Mouse (Mus musculus): ENCODE measurements around the gene Ccdc117. TPM values are rescaled to one million over a fixed set of nuclear protein-coding genes. Genes with fewer than 3 reads are reported as not detected.

Gene Ccdc117
- polyA plus RNA-seq (2015; fragmentation: Nextera tagmentation; extraction: Ambion mirVana), result 16.0 and 17.4 TPM in 2 replicates

- Histone ChIP-seq H3K27me3 (no peaks in the 10 kb centered on the region), H3K4me2 (peak within 1 kb of the TSS; percentile 58), H3K36me3 (0 out of 2 replicates have a peak, but pooled peaks cover 4% of the 10 kb centered on the region), H3K9ac (peak within 1 kb of the TSS; percentile 90), H3K27ac (peak within 1 kb of the TSS; percentile 85), H3K4me1 (peaks cover 14% of the 10 kb centered on the region), H3K9me3 (no peaks in the 10 kb centered on the region), H3K4me3 (peak within 1 kb of the TSS; percentile 91)
- peak; percentile 98 for ATAC-seq (ENCODE audit: insufficient number of reproducible peaks, low FRiP score, low TSS enrichment, low read depth)
- WGBS, result under 1% methylated on average over 57 of the region's 65 CpGs
These were observed at the start of gene Ccdc117 for GRCm38 (mm10) chr11:5541799-5542481. TSS of gene Ccdc117 (minus strand) at chr11:5542187.

DNA sequence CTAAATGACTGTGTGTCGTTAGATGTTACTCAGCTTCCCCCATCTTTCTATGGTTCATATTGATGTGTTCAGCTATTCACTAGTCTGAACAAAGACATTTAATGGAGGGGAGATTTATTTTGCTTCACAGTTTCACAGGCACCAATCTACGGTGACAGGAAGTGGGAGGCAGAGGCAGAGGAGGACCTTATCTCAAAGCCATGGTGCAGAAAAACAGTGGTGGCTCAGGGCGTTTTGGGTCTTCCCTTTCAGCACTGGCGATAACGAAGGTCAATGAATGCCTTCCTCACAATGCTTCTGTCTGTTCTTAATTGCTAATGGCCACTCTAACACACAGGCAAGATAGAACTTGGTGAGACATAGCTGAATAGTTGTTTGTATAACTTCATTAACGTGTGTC lies 33.1 kb upstream of the Ccdc117 start:
- H3K9me3 ChIP-seq, result no peaks in the 10 kb centered on the region
- no peak for ATAC-seq (ENCODE audit: insufficient number of reproducible peaks, low FRiP score, low TSS enrichment, low read depth)
- 76% methylated on average over 6 of the region's 6 CpGs for WGBS

DNA sequence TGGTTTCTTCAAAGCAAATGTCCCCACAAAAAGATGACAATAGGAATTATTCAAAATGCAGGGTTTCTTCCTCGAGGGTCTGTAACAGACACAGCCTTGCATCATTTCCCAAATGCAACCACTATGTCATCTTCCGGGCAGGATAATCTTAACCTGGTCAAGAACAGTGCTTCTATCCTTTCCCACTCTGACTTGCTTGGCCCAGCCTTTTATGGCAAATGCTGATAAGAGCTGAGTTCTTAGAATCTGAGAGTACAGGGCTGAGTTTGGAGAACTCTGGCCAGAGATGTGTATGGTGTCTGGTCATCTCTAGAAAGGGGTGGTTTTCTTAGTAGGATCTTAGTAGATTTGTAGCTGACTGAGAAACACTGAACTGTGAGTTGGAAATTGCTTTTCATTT lies 31.8 kb upstream of the Ccdc117 start:
- Histone ChIP-seq H3K27ac (no peak overlapping the region), H3K4me1 (no peaks in the 10 kb centered on the region), H3K36me3 (no peaks in the 10 kb centered on the region), H3K4me3 (no peak overlapping the region), H3K9me3 (no peaks in the 10 kb centered on the region), H3K27me3 (no peaks in the 10 kb centered on the region), H3K9ac (no peak overlapping the region), H3K4me2 (no peak overlapping the region)
- no peak for ATAC-seq (ENCODE audit: insufficient number of reproducible peaks, low FRiP score, low TSS enrichment, low read depth)
- 87% methylated on average over 2 of the region's 2 CpGs for WGBS

More for the DNA sequence above, 33.1 kb upstream of the Ccdc117 start:
- H3K27me3 ChIP-seq, result no peaks in the 10 kb centered on the region
- no peak overlapping the region for H3K27ac ChIP-seq
- no peak overlapping the region for H3K4me3 ChIP-seq
- no peaks in the 10 kb centered on the region for H3K36me3 ChIP-seq
- no peak overlapping the region for H3K4me2 ChIP-seq
- no peak overlapping the region for H3K9ac ChIP-seq
- no peaks in the 10 kb centered on the region for H3K4me1 ChIP-seq

DNA sequence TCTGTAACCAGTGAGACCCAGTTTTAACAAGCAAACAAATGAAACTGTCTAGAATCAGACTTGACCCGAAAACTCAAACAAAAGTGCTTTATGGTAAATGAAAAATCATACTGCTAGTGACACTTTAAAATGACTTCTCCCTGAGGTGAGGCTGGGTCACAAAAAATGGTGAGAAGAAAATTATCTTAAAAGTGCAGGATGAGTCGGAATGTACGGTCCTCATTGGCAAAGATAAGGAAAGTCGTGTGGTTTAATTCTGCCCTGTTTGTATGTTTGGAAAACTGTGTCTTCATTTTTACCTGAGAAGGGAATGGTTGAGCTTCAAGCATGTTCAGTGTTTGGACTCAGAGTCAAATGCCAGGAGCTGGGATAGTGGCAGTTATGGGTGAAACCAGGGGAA lies 29.9 kb upstream of the Ccdc117 start:
- H3K9ac ChIP-seq, result no peak overlapping the region
- H3K36me3 ChIP-seq, result no peaks in the 10 kb centered on the region
- H3K4me1 ChIP-seq, result no peaks in the 10 kb centered on the region
- H3K27ac ChIP-seq, result no peak overlapping the region
- H3K4me2 ChIP-seq, result no peak overlapping the region
- H3K9me3 ChIP-seq, result no peaks in the 10 kb centered on the region
- 86% methylated on average over 4 of the region's 4 CpGs for WGBS
- no peak for ATAC-seq (ENCODE audit: insufficient number of reproducible peaks, low FRiP score, low TSS enrichment, low read depth)
- H3K27me3 ChIP-seq, result no peaks in the 10 kb centered on the region
- H3K4me3 ChIP-seq, result no peak overlapping the region

GRCm38 (mm10) chr11:5569474-5569873 lies 27.5 kb upstream of the Ccdc117 start, which contains the start of gene Ankrd36:
TSS of gene Ankrd36 (plus strand) at chr11:5569684.
- 81% methylated on average over 12 of the region's 12 CpGs for WGBS
- Histone ChIP-seq H3K27me3 (no peaks in the 10 kb centered on the region), H3K36me3 (no peaks in the 10 kb centered on the region), H3K4me3 (no peak within 1 kb of the TSS), H3K27ac (no peak within 1 kb of the TSS), H3K9ac (no peak within 1 kb of the TSS), H3K9me3 (no peaks in the 10 kb centered on the region), H3K4me1 (no peaks in the 10 kb centered on the region), H3K4me2 (no peak within 1 kb of the TSS)
- ATAC-seq (ENCODE audit: insufficient number of reproducible peaks, low FRiP score, low TSS enrichment, low read depth), result no peak

GRCm38 (mm10) chr11:5568082-5568481 lies 26.1 kb upstream of the Ccdc117 start:
- ATAC-seq (ENCODE audit: insufficient number of reproducible peaks, low FRiP score, low TSS enrichment, low read depth), result no peak
- Histone ChIP-seq H3K27me3 (no peaks in the 10 kb centered on the region), H3K27ac (no peak overlapping the region), H3K9ac (no peak overlapping the region), H3K4me3 (no peak overlapping the region), H3K9me3 (no peaks in the 10 kb centered on the region), H3K4me1 (no peaks in the 10 kb centered on the region), H3K36me3 (no peaks in the 10 kb centered on the region), H3K4me2 (no peak overlapping the region)
- 93% methylated on average over 5 of the region's 5 CpGs for WGBS

GRCm38 (mm10) chr11:5567654-5568053 lies 25.7 kb upstream of the Ccdc117 start:
- Histone ChIP-seq H3K9ac (no peak overlapping the region), H3K4me3 (no peak overlapping the region), H3K36me3 (no peaks in the 10 kb centered on the region), H3K27me3 (no peaks in the 10 kb centered on the region), H3K27ac (no peak overlapping the region), H3K4me1 (no peaks in the 10 kb centered on the region), H3K9me3 (no peaks in the 10 kb centered on the region), H3K4me2 (no peak overlapping the region)
- no peak for ATAC-seq (ENCODE audit: insufficient number of reproducible peaks, low FRiP score, low TSS enrichment, low read depth)
- WGBS, result 96% methylated on average over 6 of the region's 6 CpGs

DNA sequence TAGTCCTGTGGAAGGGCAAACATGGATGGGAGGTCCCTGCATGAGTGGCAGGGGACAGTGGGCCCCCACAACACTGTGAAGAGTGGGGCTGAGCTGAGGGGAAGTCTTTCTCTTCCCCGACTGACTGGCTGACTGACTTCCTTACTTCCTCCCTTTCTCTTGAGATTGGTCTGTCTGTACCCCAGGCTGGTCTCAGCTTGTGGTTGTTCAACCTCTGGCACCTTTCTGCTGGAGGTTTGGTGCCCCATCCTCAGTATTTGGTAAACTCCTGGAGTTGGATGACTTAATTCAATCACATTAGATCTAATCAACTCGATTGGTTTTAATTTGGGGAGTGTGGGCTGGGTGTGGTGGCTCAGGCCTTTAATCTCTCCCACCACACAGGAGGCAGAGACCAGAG lies 24.5 kb upstream of the Ccdc117 start:
- ATAC-seq (ENCODE audit: insufficient number of reproducible peaks, low FRiP score, low TSS enrichment, low read depth), result no peak
- 61% methylated on average over 2 of the region's 2 CpGs for WGBS
- Histone ChIP-seq H3K9ac (no peak overlapping the region), H3K36me3 (no peaks in the 10 kb centered on the region), H3K27ac (no peak overlapping the region), H3K4me3 (no peak overlapping the region), H3K27me3 (no peaks in the 10 kb centered on the region), H3K4me1 (no peaks in the 10 kb centered on the region), H3K4me2 (no peak overlapping the region), H3K9me3 (no peaks in the 10 kb centered on the region)

GRCm38 (mm10) chr11:5565596-5565995 lies 23.6 kb upstream of the Ccdc117 start:
- no peaks in the 10 kb centered on the region for H3K9me3 ChIP-seq
- no peak overlapping the region for H3K9ac ChIP-seq
- H3K36me3 ChIP-seq, result no peaks in the 10 kb centered on the region
- 82% methylated on average over 3 of the region's 3 CpGs for WGBS
- no peak overlapping the region for H3K4me2 ChIP-seq
- no peaks in the 10 kb centered on the region for H3K4me1 ChIP-seq
- no peak for ATAC-seq (ENCODE audit: insufficient number of reproducible peaks, low FRiP score, low TSS enrichment, low read depth)
- H3K27ac ChIP-seq, result no peak overlapping the region
- H3K4me3 ChIP-seq, result no peak overlapping the region
- no peaks in the 10 kb centered on the region for H3K27me3 ChIP-seq

- no peaks in the 10 kb centered on the region for H3K9me3 ChIP-seq
- no peak overlapping the region for H3K4me3 ChIP-seq
- no peaks in the 10 kb centered on the region for H3K4me1 ChIP-seq
- no peak overlapping the region for H3K9ac ChIP-seq
- 70% methylated on average over 6 of the region's 6 CpGs for WGBS
- no peak overlapping the region for H3K27ac ChIP-seq
- no peak overlapping the region for H3K4me2 ChIP-seq
- no peak for ATAC-seq (ENCODE audit: insufficient number of reproducible peaks, low FRiP score, low TSS enrichment, low read depth)
- no peaks in the 10 kb centered on the region for H3K36me3 ChIP-seq
- no peaks in the 10 kb centered on the region for H3K27me3 ChIP-seq
These were observed 21.9 kb upstream of the Ccdc117 start for GRCm38 (mm10) chr11:5563898-5564297.

GRCm38 (mm10) chr11:5562625-5563268 lies 20.8 kb upstream of the Ccdc117 start:
- no peaks in the 10 kb centered on the region for H3K27me3 ChIP-seq
- 43% methylated on average over 9 of the region's 9 CpGs for WGBS
- no peak for ATAC-seq (ENCODE audit: insufficient number of reproducible peaks, low FRiP score, low TSS enrichment, low read depth)
- no peak overlapping the region for H3K4me2 ChIP-seq
- no peak overlapping the region for H3K4me3 ChIP-seq
- H3K9ac ChIP-seq, result no peak overlapping the region
- no peak overlapping the region for H3K27ac ChIP-seq
- H3K36me3 ChIP-seq, result no peaks in the 10 kb centered on the region
- no peaks in the 10 kb centered on the region for H3K9me3 ChIP-seq
- no peaks in the 10 kb centered on the region for H3K4me1 ChIP-seq

DNA sequence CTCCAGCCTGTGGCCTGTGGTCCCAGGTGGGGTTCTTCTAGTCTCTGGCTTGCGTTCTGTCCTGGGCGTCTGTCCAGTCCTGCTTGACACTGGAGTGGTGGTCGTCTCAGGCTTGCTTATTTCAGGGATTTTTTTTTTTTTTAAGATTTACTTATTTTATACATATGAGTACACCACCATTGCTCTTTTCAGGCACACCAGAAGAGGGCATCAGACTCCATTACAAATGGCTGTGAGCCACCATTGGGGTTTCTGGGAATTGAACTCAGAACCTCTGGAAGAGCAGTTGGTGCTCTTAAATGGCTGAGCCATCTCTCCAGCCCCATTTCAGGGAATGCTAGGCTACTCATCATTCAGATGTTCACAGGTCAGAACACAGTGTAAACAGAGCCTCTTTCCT lies 18.3 kb upstream of the Ccdc117 start:
- Histone ChIP-seq H3K27me3 (no peaks in the 10 kb centered on the region), H3K9ac (no peak overlapping the region), H3K4me3 (no peak overlapping the region), H3K4me1 (no peaks in the 10 kb centered on the region), H3K27ac (no peak overlapping the region), H3K4me2 (no peak overlapping the region), H3K36me3 (no peaks in the 10 kb centered on the region), H3K9me3 (no peaks in the 10 kb centered on the region)
- no peak for ATAC-seq (ENCODE audit: insufficient number of reproducible peaks, low FRiP score, low TSS enrichment, low read depth)
- 74% methylated on average over 3 of the region's 3 CpGs for WGBS
